Mouse (Mus musculus): ENCODE results near the gene Ccdc188. TPM values are rescaled to one million over a fixed set of nuclear protein-coding genes. Genes with fewer than 3 reads are reported as not detected.

Gene Ccdc188
- not detected in 2 replicates for total RNA-seq (2012; rRNA removed)

DNA sequence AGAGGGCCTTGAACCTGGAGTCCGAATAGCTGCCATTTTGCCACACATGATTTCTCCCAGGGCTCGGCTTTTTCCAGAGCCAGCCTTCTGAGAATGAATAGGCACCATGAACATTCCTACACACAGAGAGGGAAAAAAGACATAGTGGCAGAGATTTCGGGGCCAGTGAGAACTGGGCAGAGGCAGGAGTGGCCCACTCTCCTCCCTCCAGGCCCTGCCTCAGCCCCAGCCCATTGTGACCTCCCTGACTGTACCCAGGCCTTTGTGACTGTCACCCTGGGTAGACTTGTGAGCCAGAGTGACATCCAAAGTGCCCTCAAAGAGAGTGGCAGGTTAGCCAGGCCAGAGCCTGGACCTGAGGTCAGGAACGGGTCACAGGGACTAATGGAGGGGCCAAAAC is at the start of gene Ccdc188:
Gene Ccdc188, plus strand, starts transcription at position 301 of the 400 bp plus-strand sequence.
- Histone ChIP-seq H3K4me3 (ENCODE audit: insufficient read depth in 1 of 2, low read depth in 1 of 2, low read length in 2 of 2, poor library complexity in 1 of 2, severe bottlenecking in 1 of 2) (no peak within 1 kb of the TSS), H3K9me3 (ENCODE audit: control insufficient read depth, insufficient read depth, low read depth, low read length) (no peaks in the 10 kb centered on the region), H3K4me1 (ENCODE audit: control insufficient read depth in 2 of 2, insufficient read depth in 2 of 2, low read length in 2 of 2, poor library complexity in 1 of 2) (no peaks in the 10 kb centered on the region), H3K36me3 (ENCODE audit: control insufficient read depth, insufficient read depth, low read length, poor library complexity, severe bottlenecking) (0 out of 2 replicates have a peak, but pooled peaks cover under 1% of the 10 kb centered on the region), H3K27ac (ENCODE audit: insufficient read depth, low read depth, low read length, poor library complexity, severe bottlenecking) (no peak within 1 kb of the TSS), H3K9ac (ENCODE audit: insufficient read depth, low read depth, low read length, poor library complexity, severe bottlenecking) (no peak within 1 kb of the TSS)
- in situ Hi-C loops (cut with MboI; ENCODE audit: low sequenced_read_pairs in 2 of 2, unreplicated experiment in 2 of 2): loop anchor here in 1 of 2 experiments (10.0 kb wide), 1 partner anchor 113 kb away; no protein-coding TSS in a partner anchor
- DNase-seq (ENCODE audit: low read depth, low spot score): no peak
- no peak for TF ChIP-seq CHD2 (IDR thresholded peaks at IDR 0.05; ENCODE audit: low read depth, low read length)

DNA sequence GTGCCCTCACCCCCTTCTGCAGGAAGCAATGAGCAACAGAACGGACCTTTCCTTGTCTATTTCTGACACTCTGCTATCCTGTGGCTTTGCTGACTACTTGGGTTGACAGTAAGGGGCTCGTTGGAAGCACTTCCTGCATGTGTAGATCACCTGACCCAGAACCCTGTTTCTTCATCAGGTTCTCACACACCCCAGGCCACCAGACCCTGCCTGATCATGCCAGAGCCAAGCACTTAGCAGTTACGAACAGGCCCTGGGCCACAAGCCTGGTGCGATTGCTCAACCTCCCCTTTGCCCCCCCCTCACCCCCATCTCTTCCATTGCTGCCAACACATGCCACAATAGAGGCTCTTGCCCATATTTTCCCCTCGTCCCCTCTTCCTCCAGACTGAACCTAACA is 48.5 kb upstream of the Ccdc188 start:
- no peak overlapping the region for H3K27ac ChIP-seq (ENCODE audit: insufficient read depth, low read depth, low read length, poor library complexity, severe bottlenecking)
- no peak for DNase-seq (ENCODE audit: low read depth, low spot score)
- in situ Hi-C loops (cut with MboI; ENCODE audit: low sequenced_read_pairs in 2 of 2, unreplicated experiment in 2 of 2): no loop called here
- H3K4me3 ChIP-seq (ENCODE audit: insufficient read depth in 1 of 2, low read depth in 1 of 2, low read length in 2 of 2, poor library complexity in 1 of 2, severe bottlenecking in 1 of 2): no peak overlapping the region
- no peaks in the 10 kb centered on the region for H3K4me1 ChIP-seq (ENCODE audit: control insufficient read depth in 2 of 2, insufficient read depth in 2 of 2, low read length in 2 of 2, poor library complexity in 1 of 2)
- no peaks in the 10 kb centered on the region for H3K9me3 ChIP-seq (ENCODE audit: control insufficient read depth, insufficient read depth, low read depth, low read length)
- no peak overlapping the region for H3K9ac ChIP-seq (ENCODE audit: insufficient read depth, low read depth, low read length, poor library complexity, severe bottlenecking)
- TF ChIP-seq HCFC1 (IDR thresholded peaks at IDR 0.05; ENCODE audit: borderline replicate concordance, insufficient read depth, low read length) (no peak), CHD2 (IDR thresholded peaks at IDR 0.05; ENCODE audit: low read depth, low read length) (no peak), MAFK (IDR thresholded peaks at IDR 0.05; ENCODE audit: insufficient read depth, low read depth, low read length) (no peak), ZNF384 (IDR thresholded peaks at IDR 0.05; ENCODE audit: low read depth, low read length) (no peak), ZC3H11A (IDR thresholded peaks at IDR 0.05; ENCODE audit: borderline replicate concordance, low read depth, low read length) (no peak)
- H3K36me3 ChIP-seq (ENCODE audit: control insufficient read depth, insufficient read depth, low read length, poor library complexity, severe bottlenecking): no peaks in the 10 kb centered on the region

- Histone ChIP-seq H3K4me3 (ENCODE audit: insufficient read depth in 1 of 2, low read depth in 1 of 2, low read length in 2 of 2, poor library complexity in 1 of 2, severe bottlenecking in 1 of 2) (no peak overlapping the region), H3K4me1 (ENCODE audit: control insufficient read depth in 2 of 2, insufficient read depth in 2 of 2, low read length in 2 of 2, poor library complexity in 1 of 2) (no peaks in the 10 kb centered on the region), H3K9ac (ENCODE audit: insufficient read depth, low read depth, low read length, poor library complexity, severe bottlenecking) (no peak overlapping the region), H3K27ac (ENCODE audit: insufficient read depth, low read depth, low read length, poor library complexity, severe bottlenecking) (no peak overlapping the region), H3K36me3 (ENCODE audit: control insufficient read depth, insufficient read depth, low read length, poor library complexity, severe bottlenecking) (no peaks in the 10 kb centered on the region), H3K9me3 (ENCODE audit: control insufficient read depth, insufficient read depth, low read depth, low read length) (no peaks in the 10 kb centered on the region)
- no peak for DNase-seq (ENCODE audit: low read depth, low spot score)
- in situ Hi-C loops (cut with MboI; ENCODE audit: low sequenced_read_pairs in 2 of 2, unreplicated experiment in 2 of 2): no loop called here
- TF ChIP-seq ZC3H11A (IDR thresholded peaks at IDR 0.05; ENCODE audit: borderline replicate concordance, low read depth, low read length): no peak
- no peak for TF ChIP-seq CHD2 (IDR thresholded peaks at IDR 0.05; ENCODE audit: low read depth, low read length)
- TF ChIP-seq ZNF384 (IDR thresholded peaks at IDR 0.05; ENCODE audit: low read depth, low read length): no peak
Observed at GRCm38 (mm10) chr16:18169776-18170175, 47.9 kb upstream of the Ccdc188 start.

GRCm38 (mm10) chr16:18172266-18172855 is 45.3 kb upstream of the Ccdc188 start:
- Histone ChIP-seq H3K9ac (ENCODE audit: insufficient read depth, low read depth, low read length, poor library complexity, severe bottlenecking) (no peak overlapping the region), H3K4me1 (ENCODE audit: control insufficient read depth in 2 of 2, insufficient read depth in 2 of 2, low read length in 2 of 2, poor library complexity in 1 of 2) (no peaks in the 10 kb centered on the region), H3K9me3 (ENCODE audit: control insufficient read depth, insufficient read depth, low read depth, low read length) (no peaks in the 10 kb centered on the region), H3K36me3 (ENCODE audit: control insufficient read depth, insufficient read depth, low read length, poor library complexity, severe bottlenecking) (no peaks in the 10 kb centered on the region), H3K27ac (ENCODE audit: insufficient read depth, low read depth, low read length, poor library complexity, severe bottlenecking) (no peak overlapping the region), H3K4me3 (ENCODE audit: insufficient read depth in 1 of 2, low read depth in 1 of 2, low read length in 2 of 2, poor library complexity in 1 of 2, severe bottlenecking in 1 of 2) (no peak overlapping the region)
- in situ Hi-C loops (cut with MboI; ENCODE audit: low sequenced_read_pairs in 2 of 2, unreplicated experiment in 2 of 2): no loop called here
- DNase-seq (ENCODE audit: low read depth, low spot score): peak; percentile 54
- TF ChIP-seq ZNF384 (IDR thresholded peaks at IDR 0.05; ENCODE audit: low read depth, low read length) (no peak), MAFK (IDR thresholded peaks at IDR 0.05; ENCODE audit: insufficient read depth, low read depth, low read length) (no peak), HCFC1 (IDR thresholded peaks at IDR 0.05; ENCODE audit: borderline replicate concordance, insufficient read depth, low read length) (no peak), CHD2 (IDR thresholded peaks at IDR 0.05; ENCODE audit: low read depth, low read length) (no peak), ZC3H11A (IDR thresholded peaks at IDR 0.05; ENCODE audit: borderline replicate concordance, low read depth, low read length) (no peak)

GRCm38 (mm10) chr16:18173231-18173630 is 44.4 kb upstream of the Ccdc188 start:
- TF ChIP-seq ZNF384 (IDR thresholded peaks at IDR 0.05; ENCODE audit: low read depth, low read length) (no peak), CHD2 (IDR thresholded peaks at IDR 0.05; ENCODE audit: low read depth, low read length) (no peak), HCFC1 (IDR thresholded peaks at IDR 0.05; ENCODE audit: borderline replicate concordance, insufficient read depth, low read length) (no peak)
- Histone ChIP-seq H3K9ac (ENCODE audit: insufficient read depth, low read depth, low read length, poor library complexity, severe bottlenecking) (no peak overlapping the region), H3K4me3 (ENCODE audit: insufficient read depth in 1 of 2, low read depth in 1 of 2, low read length in 2 of 2, poor library complexity in 1 of 2, severe bottlenecking in 1 of 2) (no peak overlapping the region), H3K36me3 (ENCODE audit: control insufficient read depth, insufficient read depth, low read length, poor library complexity, severe bottlenecking) (no peaks in the 10 kb centered on the region), H3K4me1 (ENCODE audit: control insufficient read depth in 2 of 2, insufficient read depth in 2 of 2, low read length in 2 of 2, poor library complexity in 1 of 2) (no peaks in the 10 kb centered on the region), H3K9me3 (ENCODE audit: control insufficient read depth, insufficient read depth, low read depth, low read length) (no peaks in the 10 kb centered on the region), H3K27ac (ENCODE audit: insufficient read depth, low read depth, low read length, poor library complexity, severe bottlenecking) (no peak overlapping the region)
- in situ Hi-C loops (cut with MboI; ENCODE audit: low sequenced_read_pairs in 2 of 2, unreplicated experiment in 2 of 2): no loop called here
- DNase-seq (ENCODE audit: low read depth, low spot score): no peak
